Mouse (Mus musculus): Measurements from ENCODE around the gene Runx1.

- no peak for TF ChIP-seq GATA1 (IDR thresholded peaks at IDR 0.05; ENCODE audit: borderline replicate concordance, low read length)
- TF ChIP-seq FLI1 (IDR thresholded peaks at IDR 0.05; ENCODE audit: low read length) = no peak
Measured at GRCm38 (mm10) chr16:92623953-92624352, 202.0 kb downstream of the Runx1 start.

Data from megakaryocyte, embryonic 14.5 days (primary cell).